Mouse (Mus musculus) intestine, postnatal 0 days (tissue): ENCODE data around the gene Trmt10a. TPM values are rescaled to one million over a fixed set of nuclear protein-coding genes. Genes with fewer than 3 reads are reported as not detected.
"Not testable (repeated sequence)": the region's sequence is repeated elsewhere in the genome, so short reads cannot be mapped to it uniquely, and the experiment has no call there.

Source experiments
- ATAC-seq: fragments of 200-750 bp; cut with Nextera tagmentation; 2 replicates; pipeline ENCODE4 v1.8.0; 2017; ENCODE audit warnings: mild to moderate bottlenecking, moderate TSS enrichment, moderate library complexity
- H3K27ac ChIP-seq: fragments of 300-500 bp; sonication (generic); 2 replicates; pipeline ENCODE4 v1.5.1; 2014; ENCODE audit warnings: mild to moderate bottlenecking, low read depth, low read length, moderate library complexity
- H3K27me3 ChIP-seq: fragments of 300-500 bp; sonication (generic); replicated peaks from 2 replicates; pipeline ENCODE4 v1.6.1; 2014; ENCODE audit warnings: low read length, mixed read lengths; ENCODE audit not compliant: control insufficient read depth, insufficient read depth
- H3K36me3 ChIP-seq: fragments of 300-500 bp; sonication (generic); 2 replicates; pipeline ENCODE4 v1.6.1; 2014; ENCODE audit warnings: mild to moderate bottlenecking, moderate library complexity; ENCODE audit not compliant: control insufficient read depth, insufficient read depth
- H3K4me1 ChIP-seq: fragments of 300-500 bp; sonication (generic); replicated peaks from 2 replicates; pipeline ENCODE4 v1.6.1; 2014; ENCODE audit warnings: antibody characterized with exemption, low read length, mixed read lengths; ENCODE audit not compliant: control insufficient read depth, insufficient read depth
- H3K4me2 ChIP-seq: fragments of 300-500 bp; sonication (generic); replicated peaks from 2 replicates; pipeline ENCODE4 v1.6.1; 2014; ENCODE audit warnings: low read depth, mild to moderate bottlenecking, moderate library complexity
- H3K4me3 ChIP-seq: fragments of 300-500 bp; sonication (generic); 2 replicates; pipeline ENCODE4 v1.5.1; 2014; ENCODE audit warnings: low read depth, low read length
- H3K9ac ChIP-seq: fragments of 300-500 bp; sonication (generic); 2 replicates; pipeline ENCODE4 v1.6.1; 2014; ENCODE audit warnings: mild to moderate bottlenecking, low read depth, low read length
- H3K9me3 ChIP-seq: fragments of 300-500 bp; sonication (generic); 2 replicates; pipeline ENCODE4 v1.6.1; 2016; ENCODE audit warnings: mixed run types; ENCODE audit not compliant: control insufficient read depth
- CTCF ChIP-seq: sonication (generic); IDR thresholded peaks from 2 replicates; pipeline ENCODE4 v1.5.1; 2016; ENCODE audit warnings: low read depth, mild to moderate bottlenecking, control low read depth, antibody characterized with exemption, moderate library complexity
- WGBS: fragments of 180-500 bp; shearing (Covaris S2); extraction: QIAGEN DNeasy Blood & Tissue Kit; methylation state at CpG from one replicate; pipeline ENCODE4 v1.1.7; 2014; 5-methylcytosine and 5-hydroxymethylcytosine counted together
- polyA plus RNA-seq: library from polyadenylated mRNA; unstranded; fragments of >200 nt; fragmentation: Nextera tagmentation; extraction: Ambion mirVana; gene quantifications from 2 replicates; pipeline ENCODE4 v1.2.1, GENCODE M21; 2015

Gene Trmt10a
- polyA plus RNA-seq, 1 experiment from 2014 or later: 4.3 TPM

DNA sequence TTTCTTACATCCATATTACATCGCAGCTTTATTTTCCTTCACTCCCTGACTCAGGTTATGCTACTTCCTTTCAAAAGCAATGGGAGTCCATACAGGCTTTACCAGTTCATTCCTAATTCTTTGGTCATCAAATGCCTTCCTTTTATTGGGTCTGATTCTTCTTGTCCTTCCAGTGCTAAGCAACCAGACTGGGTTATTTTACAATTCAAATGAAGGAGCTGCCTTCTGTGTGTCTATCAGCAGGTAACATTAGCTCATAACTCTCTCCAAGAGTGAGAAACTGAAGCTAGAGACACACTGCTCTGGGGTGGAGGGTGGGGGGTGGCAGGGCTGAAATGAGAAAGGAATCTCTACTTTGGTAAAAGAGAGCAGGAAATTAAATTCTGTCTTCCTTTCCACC, 12.6 kb upstream of the Trmt10a start:
- H3K4me3 ChIP-seq: peak overlapping the region; percentile 54
- H3K4me1 ChIP-seq: no peaks in the 10 kb centered on the region
- no peaks in the 10 kb centered on the region for H3K9me3 ChIP-seq
- TF ChIP-seq CTCF: no peak
- 46% methylated on average over 1 of the region's 1 CpGs for WGBS
- peak overlapping the region; percentile 61 for H3K4me2 ChIP-seq
- H3K9ac ChIP-seq: peak overlapping the region; percentile 65
- no peaks in the 10 kb centered on the region for H3K27me3 ChIP-seq
- ATAC-seq: no peak
- H3K36me3 ChIP-seq: no peaks in the 10 kb centered on the region
- peak overlapping the region; percentile 93 for H3K27ac ChIP-seq

DNA sequence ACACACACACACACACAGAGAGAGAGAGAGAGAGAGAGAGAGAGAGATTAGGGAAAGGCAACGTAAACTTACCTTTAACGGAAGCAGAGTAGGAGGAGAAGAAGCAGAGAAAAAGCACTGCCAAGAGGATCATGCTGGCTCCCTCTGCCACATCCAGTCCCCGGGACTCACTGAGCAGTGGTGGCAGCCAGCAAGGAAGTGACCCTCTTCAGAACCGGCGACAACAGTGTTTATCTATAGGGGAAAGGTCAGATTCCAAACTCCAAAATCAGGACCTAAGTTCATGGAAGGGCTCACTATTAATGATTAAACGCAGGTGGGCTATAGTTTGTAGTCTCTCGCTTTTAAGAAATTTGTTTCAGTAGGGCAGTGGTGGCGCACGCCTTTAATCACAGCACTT, 12.1 kb upstream of the Trmt10a start:
- Histone ChIP-seq H3K36me3 (no peaks in the 10 kb centered on the region), H3K9ac (peak overlapping the region; percentile 65), H3K9me3 (no peaks in the 10 kb centered on the region), H3K27me3 (no peaks in the 10 kb centered on the region), H3K27ac (peak overlapping the region; percentile 93), H3K4me3 (peak overlapping the region; percentile 54), H3K4me1 (no peaks in the 10 kb centered on the region), H3K4me2 (peak overlapping the region; percentile 14)
- whole genome bisulfite sequencing: 23% methylated on average over 9 of the region's 9 CpGs
- no peak for TF ChIP-seq CTCF
- peak; percentile 31 for ATAC-seq

DNA sequence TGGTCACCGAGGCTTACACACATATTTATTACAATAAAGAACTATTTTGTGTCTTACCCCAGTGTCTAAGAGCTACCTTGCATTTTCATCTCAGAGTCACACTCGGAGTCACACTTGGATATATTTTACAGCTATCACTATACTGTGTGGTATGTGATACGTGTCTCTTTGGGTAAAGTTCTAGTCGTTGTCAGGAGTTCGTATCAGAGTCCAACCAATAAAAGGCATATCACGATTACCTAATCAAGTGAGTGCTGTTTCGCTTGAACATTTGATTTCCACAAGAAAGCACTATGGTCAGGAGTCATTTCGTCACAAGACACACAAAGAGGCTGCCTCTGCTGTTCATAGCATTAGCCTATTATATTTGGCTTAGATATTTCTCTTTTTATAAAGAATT, 9.8 kb upstream of the Trmt10a start:
- Histone ChIP-seq H3K9ac (0 out of 2 replicates have a peak overlapping the region, but pooled peaks have one; percentile 40), H3K36me3 (no peaks in the 10 kb centered on the region), H3K27me3 (no peaks in the 10 kb centered on the region), H3K4me3 (no peak overlapping the region), H3K9me3 (no peaks in the 10 kb centered on the region), H3K4me2 (peak overlapping the region; percentile 37), H3K27ac (peak overlapping the region; percentile 93), H3K4me1 (no peaks in the 10 kb centered on the region)
- TF ChIP-seq CTCF: no peak
- ATAC-seq: peak; percentile 78
- 46% methylated on average over 8 of the region's 8 CpGs for WGBS

DNA sequence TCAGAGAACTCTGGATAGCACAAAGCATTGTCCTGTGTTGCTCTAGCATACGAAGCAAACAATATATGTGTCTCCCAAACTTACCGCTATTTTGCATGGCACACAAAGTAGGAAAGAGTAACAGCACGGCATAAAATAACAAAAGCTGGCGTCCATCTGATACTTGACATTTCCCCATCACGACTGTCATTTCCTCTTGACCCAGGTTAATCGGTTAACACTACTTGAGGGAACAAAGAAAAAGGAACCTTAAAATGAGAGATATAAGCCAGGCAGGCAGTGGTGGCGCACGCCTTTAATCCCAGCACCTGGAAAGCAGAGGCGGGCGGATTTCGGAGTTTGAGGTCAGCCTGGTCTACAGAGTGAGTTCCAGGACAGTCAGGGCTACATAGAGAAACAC, 9.3 kb upstream of the Trmt10a start:
- 56% methylated on average over 11 of the region's 11 CpGs for WGBS
- Histone ChIP-seq H3K4me3 (no peak overlapping the region), H3K36me3 (no peaks in the 10 kb centered on the region), H3K4me2 (peak overlapping the region; percentile 14; the same call in 1 of the 2 replicates), H3K27me3 (no peaks in the 10 kb centered on the region), H3K4me1 (no peaks in the 10 kb centered on the region), H3K9ac (peak overlapping the region; percentile 40; the same call in 1 of the 2 replicates), H3K27ac (peak overlapping the region; percentile 80), H3K9me3 (no peaks in the 10 kb centered on the region)
- ATAC-seq: no peak
- TF ChIP-seq CTCF: no peak

DNA sequence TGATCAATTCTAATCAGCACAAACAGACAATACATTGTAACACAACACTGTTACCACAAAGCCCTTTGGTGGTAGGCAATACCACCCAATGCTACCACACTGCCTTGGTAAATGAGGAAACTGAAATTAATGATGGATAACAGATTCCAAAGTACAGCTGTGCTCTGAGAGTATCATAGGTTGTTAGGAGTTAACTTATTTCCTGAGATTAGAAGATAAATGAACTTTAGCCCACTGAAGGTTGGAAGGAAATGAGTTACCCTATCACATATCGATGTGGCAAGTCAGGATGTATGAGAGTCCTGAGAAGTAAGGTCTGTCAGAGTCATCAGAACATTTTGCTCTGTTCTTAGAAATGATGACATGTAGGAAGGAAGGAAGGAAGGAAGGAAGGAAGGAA, 8.7 kb upstream of the Trmt10a start:
- H3K27me3 ChIP-seq: no peaks in the 10 kb centered on the region
- no peak overlapping the region for H3K9ac ChIP-seq
- 30% methylated on average over 1 of the region's 1 CpGs for WGBS
- 0 out of 2 replicates have a peak overlapping the region, but pooled peaks have one; percentile 14 for H3K4me2 ChIP-seq
- H3K27ac ChIP-seq: peak overlapping the region; percentile 80
- no peak overlapping the region for H3K4me3 ChIP-seq
- no peaks in the 10 kb centered on the region for H3K36me3 ChIP-seq
- H3K9me3 ChIP-seq: no peaks in the 10 kb centered on the region
- H3K4me1 ChIP-seq: no peaks in the 10 kb centered on the region
- TF ChIP-seq CTCF: no peak
- peak; percentile 66 for ATAC-seq

DNA sequence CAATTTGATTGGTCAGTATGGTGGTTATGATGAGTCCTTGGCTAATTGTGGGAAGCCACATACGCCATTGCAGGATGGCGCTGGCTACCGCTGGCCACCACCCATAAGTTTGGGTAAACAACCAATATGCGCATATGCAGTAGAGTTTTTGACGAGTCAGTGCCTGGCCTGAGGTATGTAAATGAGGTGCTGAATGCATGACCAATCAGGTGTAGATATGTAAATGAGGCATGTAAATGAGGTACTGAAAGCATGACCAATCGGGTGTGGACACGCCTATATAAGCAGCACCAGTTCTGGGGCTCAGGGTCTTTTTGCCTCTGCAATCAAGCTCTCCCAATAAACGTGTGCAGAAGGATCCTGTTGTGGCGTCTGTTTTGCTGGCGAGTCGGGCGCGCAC, 5.1 kb upstream of the Trmt10a start:
- not testable (repeated sequence) for ATAC-seq, H3K4me1 ChIP-seq, H3K27me3 ChIP-seq, H3K9ac ChIP-seq, H3K36me3 ChIP-seq, H3K4me2 ChIP-seq, H3K4me3 ChIP-seq, H3K27ac ChIP-seq, H3K9me3 ChIP-seq
- 95% methylated on average over 13 of the region's 13 CpGs for WGBS

DNA sequence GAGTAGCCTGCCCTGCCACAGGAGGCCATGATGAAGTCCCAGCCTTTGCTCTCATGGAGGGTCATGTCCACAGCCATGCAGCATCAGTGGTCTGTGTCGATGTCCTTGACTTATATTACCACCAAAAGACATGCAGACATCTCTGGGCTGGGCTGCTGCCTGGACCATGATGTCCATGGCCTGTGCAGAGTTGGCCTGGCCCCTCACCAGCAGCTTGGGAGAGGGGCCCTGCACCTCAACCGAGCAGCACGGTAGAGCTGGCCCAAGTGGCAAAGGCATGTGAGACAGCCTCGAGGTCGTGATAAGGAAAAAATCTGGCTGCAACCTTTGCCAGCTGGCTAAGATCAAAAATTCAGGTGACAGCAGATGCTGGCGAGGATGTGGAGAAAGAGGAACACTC, 3.6 kb upstream of the Trmt10a start:
- Histone ChIP-seq H3K4me3 (no peak overlapping the region), H3K27me3 (no peaks in the 10 kb centered on the region), H3K4me1 (peaks cover 3% of the 10 kb centered on the region; the same call in 1 of the 2 replicates), H3K9ac (no peak overlapping the region), H3K36me3 (no peaks in the 10 kb centered on the region), H3K4me2 (no peak overlapping the region), H3K9me3 (no peaks in the 10 kb centered on the region), H3K27ac (no peak overlapping the region)
- TF ChIP-seq CTCF: no peak
- WGBS: 92% methylated on average over 6 of the region's 6 CpGs
- no peak for ATAC-seq
